Mouse (Mus musculus) ES-E14 (cell line): ENCODE measurements at regions not wholly inside any gene's neighbourhood (a gene's known extent, or its start where the extent isn't known, plus 50 kb on each side); places are given as distances from the start of the nearest gene placed in this dataset.

Experiments
- DNase-seq: peaks from one replicate; pipeline ENCODE4 v3.0.0-alpha.2; 2013; ENCODE audit warnings: low read depth, low spot score
- H3K27ac ChIP-seq: 2 replicates; pipeline ENCODE4 v1.5.1; 2012; ENCODE audit warnings: low read depth, mild to moderate bottlenecking, low read length, moderate library complexity, mixed read lengths; ENCODE audit not compliant: poor library complexity, insufficient read depth, severe bottlenecking
- H3K36me3 ChIP-seq: 2 replicates; pipeline ENCODE4 v1.6.1; 2012; ENCODE audit warnings: mild to moderate bottlenecking, low read length, moderate library complexity, mixed read lengths; ENCODE audit not compliant: control insufficient read depth, poor library complexity, insufficient read depth, severe bottlenecking
- H3K4me1 ChIP-seq, 2 experiments: fragments of 150-350 bp in 1 of 2; sonication (generic) in 1 of 2; 2 replicates each; pipeline ENCODE4 v1.6.1; 2012; ENCODE audit warnings: low read length in 2 of 2, mild to moderate bottlenecking in 1 of 2, mixed read lengths in 1 of 2; ENCODE audit not compliant: control insufficient read depth in 2 of 2, insufficient read depth in 2 of 2, poor library complexity in 1 of 2
- H3K4me3 ChIP-seq, 2 experiments: fragments of 150-350 bp in 1 of 2; sonication (generic) in 1 of 2; 2 replicates each; pipeline ENCODE4 v1.5.1; 2012; ENCODE audit warnings: low read length in 2 of 2, low read depth in 1 of 2, mild to moderate bottlenecking in 1 of 2, mixed read lengths in 1 of 2; ENCODE audit not compliant: insufficient read depth in 1 of 2, poor library complexity in 1 of 2, severe bottlenecking in 1 of 2
- H3K9ac ChIP-seq: 2 replicates; pipeline ENCODE4 v1.6.1; 2012; ENCODE audit warnings: low read depth, mild to moderate bottlenecking, low read length, mixed read lengths; ENCODE audit not compliant: poor library complexity, insufficient read depth, severe bottlenecking
- H3K9me3 ChIP-seq: fragments of 150-350 bp; sonication (generic); 2 replicates; pipeline ENCODE4 v1.6.1; 2012; ENCODE audit warnings: low read depth, mild to moderate bottlenecking, low read length; ENCODE audit not compliant: control insufficient read depth, insufficient read depth
- CHD2 ChIP-seq: IDR thresholded peaks from 2 replicates; pipeline ENCODE4 v1.6.1; 2014; ENCODE audit warnings: mild to moderate bottlenecking, low read depth, low read length, inconsistent platforms
- HCFC1 ChIP-seq: IDR thresholded peaks from 2 replicates; pipeline ENCODE4 v1.6.1; 2012; ENCODE audit warnings: low read length, inconsistent platforms, borderline replicate concordance; ENCODE audit not compliant: insufficient read depth
- MAFK ChIP-seq: IDR thresholded peaks from 2 replicates; pipeline ENCODE4 v1.6.1; 2014; ENCODE audit warnings: mild to moderate bottlenecking, low read depth, low read length, inconsistent platforms; ENCODE audit not compliant: insufficient read depth
- ZC3H11A ChIP-seq: IDR thresholded peaks from 2 replicates; pipeline ENCODE4 v1.6.1; 2012; ENCODE audit warnings: low read depth, mild to moderate bottlenecking, inconsistent platforms, low read length, borderline replicate concordance
- ZNF384 ChIP-seq: IDR thresholded peaks from 2 replicates; pipeline ENCODE4 v1.6.1; 2012; ENCODE audit warnings: low read depth, low read length, inconsistent platforms
- in situ Hi-C, 2 experiments: fragments of 600-800 bp; cut with MboI; formaldehyde crosslinking; loops; one replicate each; pipeline ENCODE4 v1.15.1; 2025; ENCODE audit warnings: low sequenced_read_pairs in 2 of 2, inconsistent platforms in 1 of 2; ENCODE audit not compliant: unreplicated experiment in 2 of 2

DNA sequence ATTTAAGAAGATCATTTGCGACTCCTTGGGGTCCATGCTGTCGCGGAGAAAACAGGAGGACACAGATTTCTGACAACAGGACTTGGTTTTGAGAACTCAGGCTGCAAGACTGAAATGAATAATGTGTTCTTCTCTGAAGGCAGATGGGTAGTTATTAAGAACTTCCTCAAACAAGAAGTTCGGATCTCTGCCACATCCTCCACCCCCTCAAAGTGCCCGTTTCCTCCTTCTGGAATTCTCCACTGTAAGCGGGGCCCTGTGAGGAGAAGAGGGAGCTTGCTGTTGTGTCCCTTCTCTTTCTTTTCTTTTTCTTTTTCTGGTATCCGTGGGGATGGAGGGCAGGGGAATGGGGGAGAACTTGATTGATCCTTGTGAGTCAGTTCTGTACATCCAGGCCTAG lies 118.9 kb downstream of the 1700020N01Rik start:
- Histone ChIP-seq H3K9me3 (no peaks in the 10 kb centered on the region), H3K36me3 (no peaks in the 10 kb centered on the region), H3K4me3 (no peak overlapping the region), H3K4me1 (peaks cover 4 to 10% of the 10 kb centered on the region in 2 experiments), H3K9ac (no peak overlapping the region), H3K27ac (no peak overlapping the region)
- TF ChIP-seq HCFC1: no peak
- TF ChIP-seq MAFK: no peak
- no peak for TF ChIP-seq ZNF384
- TF ChIP-seq CHD2: no peak
- TF ChIP-seq ZC3H11A: no peak
- DNase-seq: no peak
- in situ Hi-C loops: no loop called here

DNA sequence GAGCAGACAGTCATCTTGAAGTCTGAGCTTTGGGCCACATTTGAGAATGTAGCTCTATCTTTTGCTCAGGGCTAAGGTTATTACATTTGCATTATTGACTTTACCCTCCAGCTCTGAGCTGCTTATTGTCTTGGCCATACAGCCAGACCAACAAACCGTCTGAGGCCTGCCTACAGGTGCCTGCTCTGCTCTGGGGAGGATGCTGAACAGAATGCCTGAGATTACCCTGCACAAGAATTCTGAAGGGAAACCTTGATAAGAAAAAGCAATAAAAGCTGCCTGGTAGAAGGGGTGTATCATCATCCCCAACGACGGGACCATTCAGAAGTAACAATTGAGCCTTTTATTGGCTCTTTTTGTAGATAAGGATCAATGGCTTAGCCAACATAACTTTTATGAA lies 119.9 kb downstream of the 1700020N01Rik start:
- TF ChIP-seq ZNF384 (no peak), MAFK (no peak), HCFC1 (no peak), CHD2 (no peak), ZC3H11A (no peak)
- Histone ChIP-seq H3K36me3 (no peaks in the 10 kb centered on the region), H3K27ac (no peak overlapping the region), H3K4me3 (no peak overlapping the region), H3K4me1 (peaks cover 4 to 10% of the 10 kb centered on the region in 2 experiments), H3K9me3 (no peaks in the 10 kb centered on the region), H3K9ac (no peak overlapping the region)
- in situ Hi-C loops: no loop called here
- DNase-seq: no peak

DNA sequence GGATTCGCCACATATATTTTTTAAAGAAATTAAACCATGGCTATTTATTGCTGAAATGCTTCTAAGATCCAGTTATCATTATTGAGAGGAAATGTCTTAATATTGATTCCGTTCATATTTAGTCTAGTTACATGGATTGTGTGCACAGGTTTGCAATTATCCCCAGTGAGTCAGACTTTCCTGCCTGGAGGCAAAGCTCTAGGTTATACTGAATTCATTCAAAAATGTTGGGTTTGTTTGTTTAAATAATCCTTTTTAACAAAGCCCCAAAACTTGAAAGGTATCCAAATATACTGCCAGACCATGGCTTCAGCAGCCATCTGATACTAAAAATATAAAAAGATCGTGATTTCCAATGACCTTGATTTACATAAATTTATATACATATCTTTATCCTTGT lies 122.5 kb downstream of the 1700020N01Rik start:
- no peak overlapping the region for H3K9ac ChIP-seq
- no peak overlapping the region for H3K4me3 ChIP-seq
- DNase-seq: no peak
- TF ChIP-seq CHD2 (no peak), ZC3H11A (no peak), ZNF384 (no peak), HCFC1 (no peak), MAFK (no peak)
- no peaks in the 10 kb centered on the region for H3K9me3 ChIP-seq
- no peaks in the 10 kb centered on the region for H3K36me3 ChIP-seq
- peaks cover 6 to 10% of the 10 kb centered on the region in 2 experiments for H3K4me1 ChIP-seq
- in situ Hi-C loops: no loop called here
- H3K27ac ChIP-seq: no peak overlapping the region

DNA sequence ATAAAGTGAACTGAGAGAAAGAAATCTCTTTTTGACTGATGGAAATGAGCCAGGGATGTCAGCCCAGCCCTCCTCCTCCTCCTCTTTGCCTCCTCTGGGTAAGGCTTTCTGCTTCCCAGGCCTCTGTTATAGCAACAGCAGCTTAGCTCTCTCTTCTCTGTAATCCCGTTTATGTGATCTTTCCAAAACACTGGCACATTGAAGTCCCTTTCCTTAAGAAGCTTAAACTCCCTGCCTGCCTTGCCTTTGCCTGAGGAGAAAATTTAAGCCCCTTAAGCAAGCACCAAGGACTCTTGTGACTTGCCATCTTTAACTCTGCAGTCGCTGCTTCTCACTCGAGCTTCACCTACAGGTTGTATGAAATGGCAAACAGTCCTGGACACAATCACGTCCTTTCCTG lies 125.2 kb downstream of the 1700020N01Rik start:
- H3K27ac ChIP-seq: no peak overlapping the region
- peaks cover 6 to 7% of the 10 kb centered on the region in 2 experiments for H3K4me1 ChIP-seq
- no peak overlapping the region for H3K9ac ChIP-seq
- TF ChIP-seq HCFC1: no peak
- TF ChIP-seq CHD2: no peak
- no peak for TF ChIP-seq MAFK
- TF ChIP-seq ZNF384: no peak
- TF ChIP-seq ZC3H11A: no peak
- H3K36me3 ChIP-seq: no peaks in the 10 kb centered on the region
- in situ Hi-C loops: no loop called here
- no peaks in the 10 kb centered on the region for H3K9me3 ChIP-seq
- H3K4me3 ChIP-seq: no peak overlapping the region
- no peak for DNase-seq

DNA sequence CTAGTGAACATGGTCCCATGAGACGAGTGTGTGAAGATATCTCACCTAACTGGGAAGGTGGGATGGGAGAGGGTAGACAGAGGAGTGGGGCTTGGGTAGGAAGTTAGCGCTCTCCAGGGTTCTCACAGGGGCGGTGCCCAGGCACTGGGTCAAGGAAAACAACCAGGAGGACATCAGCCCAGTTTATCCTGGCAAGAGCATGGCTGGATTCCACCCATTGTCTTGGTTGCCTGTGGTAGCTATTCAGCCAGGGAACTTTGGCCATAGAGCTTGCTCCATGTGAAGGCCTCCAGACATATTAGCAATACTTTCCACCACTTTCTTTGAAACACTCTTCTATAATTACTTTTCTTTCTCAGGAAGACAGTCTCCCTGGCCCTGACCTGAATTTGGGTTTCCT lies 131.4 kb downstream of the 1700020N01Rik start:
- Histone ChIP-seq H3K27ac (no peak overlapping the region), H3K9ac (no peak overlapping the region), H3K9me3 (no peaks in the 10 kb centered on the region), H3K36me3 (no peaks in the 10 kb centered on the region), H3K4me1 (no peaks in the 10 kb centered on the region), H3K4me3 (no peak overlapping the region)
- no peak for DNase-seq
- in situ Hi-C loops: no loop called here
- no peak for TF ChIP-seq CHD2
- TF ChIP-seq ZC3H11A: no peak
- TF ChIP-seq ZNF384: no peak
- no peak for TF ChIP-seq HCFC1
- TF ChIP-seq MAFK: no peak
